Mouse (Mus musculus) lung, embryonic 15.5 days (tissue): ENCODE data around the gene Pgm1. TPM values are rescaled to one million over a fixed set of nuclear protein-coding genes. Genes with fewer than 3 reads are reported as not detected.

Experiments used
- ATAC-seq: fragments of 200-750 bp; cut with Nextera tagmentation; 2 replicates; pipeline ENCODE4 v1.8.0; 2017; ENCODE audit warnings: moderate number of reproducible peaks, borderline replicate concordance; ENCODE audit not compliant: low FRiP score, low TSS enrichment; ENCODE audit errors: extremely low read depth
- H3K27ac ChIP-seq: fragments of 300-500 bp; sonication (generic); 2 replicates; pipeline ENCODE4 v1.5.1; 2015; ENCODE audit warnings: moderate library complexity, mild to moderate bottlenecking, inconsistent platforms
- H3K27me3 ChIP-seq: fragments of 300-500 bp; sonication (generic); 2 replicates; pipeline ENCODE4 v1.6.1; 2015; ENCODE audit warnings: inconsistent platforms
- H3K36me3 ChIP-seq: fragments of 300-500 bp; sonication (generic); 2 replicates; pipeline ENCODE4 v1.6.1; 2015; ENCODE audit warnings: inconsistent platforms
- H3K4me1 ChIP-seq: fragments of 300-500 bp; sonication (generic); 2 replicates; pipeline ENCODE4 v1.6.1; 2015; ENCODE audit warnings: inconsistent platforms
- H3K4me2 ChIP-seq: fragments of 300-500 bp; sonication (generic); 2 replicates; pipeline ENCODE4 v1.6.1; 2015; ENCODE audit warnings: inconsistent platforms, mild to moderate bottlenecking, moderate library complexity
- H3K4me3 ChIP-seq: fragments of 300-500 bp; sonication (generic); 2 replicates; pipeline ENCODE4 v1.5.1; 2015; ENCODE audit warnings: mild to moderate bottlenecking, inconsistent platforms
- H3K9ac ChIP-seq: fragments of 300-500 bp; sonication (generic); 2 replicates; pipeline ENCODE4 v1.6.1; 2015; ENCODE audit warnings: inconsistent platforms
- H3K9me3 ChIP-seq: fragments of 300-500 bp; sonication (generic); 2 replicates; pipeline ENCODE4 v1.6.1; 2016; ENCODE audit warnings: inconsistent platforms
- WGBS: fragments of 180-500 bp; shearing (Covaris S2); methylation state at CpG from one replicate; pipeline ENCODE4 v1.1.7; 2015; 5-methylcytosine and 5-hydroxymethylcytosine counted together
- polyA plus RNA-seq: library from polyadenylated mRNA; unstranded; fragments of >200 nt; fragmentation: Nextera tagmentation; extraction: Ambion mirVana; gene quantifications from 2 replicates; pipeline ENCODE4 v1.2.1, GENCODE M21; 2015

Pgm1 gene
- polyA plus RNA-seq, 1 experiment from 2014 or later: 79.2 TPM

DNA sequence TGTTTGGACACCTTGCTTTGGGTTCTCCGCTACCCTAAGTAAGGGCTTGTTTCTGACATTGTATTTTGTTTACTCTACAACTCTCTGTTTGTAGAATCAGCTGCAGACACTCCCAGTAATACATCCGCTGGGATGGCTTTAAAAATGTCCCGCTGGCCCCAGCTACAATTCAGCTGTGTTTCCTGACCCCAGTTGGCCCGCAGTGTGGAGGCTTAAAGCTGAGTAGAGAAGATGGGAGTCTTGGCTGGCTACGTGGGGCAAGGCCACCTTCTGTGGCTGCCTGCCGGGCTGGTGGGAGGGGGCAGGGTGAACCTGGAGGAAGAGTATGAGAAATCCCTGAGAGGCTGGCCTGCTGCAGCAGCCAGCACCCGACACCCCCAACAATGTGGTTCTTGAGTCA, 59.6 kb downstream of the Pgm1 start:
- Histone ChIP-seq H3K4me3 (no peak overlapping the region), H3K27ac (no peak overlapping the region), H3K36me3 (no peaks in the 10 kb centered on the region), H3K9me3 (no peaks in the 10 kb centered on the region), H3K4me1 (no peaks in the 10 kb centered on the region), H3K9ac (no peak overlapping the region), H3K27me3 (no peaks in the 10 kb centered on the region), H3K4me2 (no peak overlapping the region)
- ATAC-seq: no peak
- WGBS: 60% methylated on average over 7 of the region's 7 CpGs

- H3K27ac ChIP-seq: no peak overlapping the region
- no peaks in the 10 kb centered on the region for H3K36me3 ChIP-seq
- H3K27me3 ChIP-seq: no peaks in the 10 kb centered on the region
- H3K4me2 ChIP-seq: no peak overlapping the region
- H3K9ac ChIP-seq: no peak overlapping the region
- H3K4me1 ChIP-seq: no peaks in the 10 kb centered on the region
- ATAC-seq: no peak
- no peaks in the 10 kb centered on the region for H3K9me3 ChIP-seq
- 57% methylated on average over 5 of the region's 5 CpGs for WGBS
- no peak overlapping the region for H3K4me3 ChIP-seq
These were observed 71.8 kb downstream of the Pgm1 start for GRCm38 (mm10) chr4:100000971-100001370.

DNA sequence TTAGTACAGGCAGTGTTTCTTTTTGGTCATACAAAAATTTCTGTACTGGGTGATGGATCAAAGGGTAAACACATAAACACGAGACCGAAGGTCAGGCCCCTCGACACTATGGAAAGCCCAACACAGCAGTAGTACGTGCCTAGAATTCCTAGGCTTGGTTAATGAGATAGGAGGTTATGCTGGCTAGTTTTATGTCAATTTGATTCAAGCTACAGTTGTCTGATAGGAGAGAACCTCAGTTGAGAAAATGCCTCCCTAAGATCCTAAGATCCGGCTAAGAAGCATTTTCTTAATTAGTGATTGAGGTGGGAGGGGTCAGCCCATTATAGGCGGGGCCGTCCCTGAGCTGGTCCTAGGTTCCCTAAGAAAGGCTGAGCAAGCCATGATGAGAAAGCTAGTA, 72.6 kb downstream of the Pgm1 start:
- Histone ChIP-seq H3K9ac (no peak overlapping the region), H3K36me3 (no peaks in the 10 kb centered on the region), H3K4me1 (no peaks in the 10 kb centered on the region), H3K4me3 (no peak overlapping the region), H3K27ac (no peak overlapping the region), H3K4me2 (no peak overlapping the region), H3K27me3 (no peaks in the 10 kb centered on the region), H3K9me3 (no peaks in the 10 kb centered on the region)
- WGBS: 58% methylated on average over 7 of the region's 7 CpGs
- ATAC-seq: no peak

DNA sequence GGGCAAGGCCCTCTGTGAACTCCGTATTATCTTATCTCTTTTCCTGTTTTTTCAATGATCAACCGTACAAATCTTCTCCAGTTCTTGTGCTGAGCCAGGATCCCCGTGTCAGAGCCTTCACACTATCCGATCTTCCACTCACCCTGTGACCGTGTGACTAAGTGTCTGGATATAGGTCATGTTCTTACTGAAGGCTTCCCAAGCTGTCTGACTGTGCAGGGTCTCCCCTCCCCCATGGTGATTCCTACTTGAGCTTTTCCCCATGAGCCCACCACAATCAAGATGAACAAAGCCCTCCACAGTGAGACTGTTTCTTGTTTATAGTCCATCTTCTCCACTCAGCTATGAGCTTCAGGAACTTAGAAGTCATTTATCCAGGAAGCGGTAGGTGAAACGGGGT, 78.5 kb downstream of the Pgm1 start:
- no peaks in the 10 kb centered on the region for H3K9me3 ChIP-seq
- 60% methylated on average over 7 of the region's 7 CpGs for WGBS
- no peak overlapping the region for H3K27ac ChIP-seq
- H3K36me3 ChIP-seq: no peaks in the 10 kb centered on the region
- ATAC-seq: no peak
- peaks cover 11% of the 10 kb centered on the region for H3K4me1 ChIP-seq
- no peaks in the 10 kb centered on the region for H3K27me3 ChIP-seq
- H3K4me3 ChIP-seq: no peak overlapping the region
- H3K9ac ChIP-seq: no peak overlapping the region
- no peak overlapping the region for H3K4me2 ChIP-seq

DNA sequence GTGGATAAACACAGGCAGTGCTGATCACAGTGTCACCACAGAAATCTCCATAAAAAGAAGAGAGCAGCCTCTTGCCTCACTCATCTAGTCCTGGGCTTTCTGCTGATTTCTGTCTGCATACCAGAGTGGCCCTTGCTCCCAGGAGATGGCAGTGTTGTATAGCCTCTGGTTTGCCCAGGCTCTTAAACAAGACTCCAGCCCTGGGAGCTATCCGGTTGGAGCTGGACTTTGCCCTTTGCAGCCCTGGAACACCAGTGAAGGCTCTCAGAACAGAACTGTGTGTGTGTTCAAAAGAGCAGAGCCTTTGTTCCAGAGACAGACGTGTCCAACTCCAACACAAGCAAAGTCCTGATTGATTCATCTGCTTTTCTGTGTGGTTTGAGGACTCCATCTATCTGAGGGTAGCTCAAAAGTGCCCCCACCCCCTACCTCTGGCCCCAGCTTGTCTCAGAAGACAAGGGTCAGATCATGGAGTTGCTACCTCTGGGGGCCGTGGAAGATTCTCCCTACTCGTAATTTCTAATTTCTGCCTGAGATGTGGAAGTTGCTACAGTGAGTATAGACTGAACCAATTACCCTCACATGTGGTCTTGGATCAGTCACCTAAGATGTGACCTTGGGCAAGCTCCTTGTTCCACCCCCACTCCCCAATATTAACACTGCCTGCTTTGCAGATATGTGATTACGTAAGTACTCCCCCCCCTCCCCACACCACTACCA, 79.3 kb downstream of the Pgm1 start:
- peak; percentile 71 for ATAC-seq
- Histone ChIP-seq H3K9me3 (no peaks in the 10 kb centered on the region), H3K36me3 (no peaks in the 10 kb centered on the region), H3K27ac (no peak overlapping the region), H3K4me2 (no peak overlapping the region), H3K4me3 (no peak overlapping the region), H3K27me3 (no peaks in the 10 kb centered on the region), H3K9ac (no peak overlapping the region), H3K4me1 (peaks cover 11% of the 10 kb centered on the region)
- WGBS: 27% methylated on average over 5 of the region's 5 CpGs

DNA sequence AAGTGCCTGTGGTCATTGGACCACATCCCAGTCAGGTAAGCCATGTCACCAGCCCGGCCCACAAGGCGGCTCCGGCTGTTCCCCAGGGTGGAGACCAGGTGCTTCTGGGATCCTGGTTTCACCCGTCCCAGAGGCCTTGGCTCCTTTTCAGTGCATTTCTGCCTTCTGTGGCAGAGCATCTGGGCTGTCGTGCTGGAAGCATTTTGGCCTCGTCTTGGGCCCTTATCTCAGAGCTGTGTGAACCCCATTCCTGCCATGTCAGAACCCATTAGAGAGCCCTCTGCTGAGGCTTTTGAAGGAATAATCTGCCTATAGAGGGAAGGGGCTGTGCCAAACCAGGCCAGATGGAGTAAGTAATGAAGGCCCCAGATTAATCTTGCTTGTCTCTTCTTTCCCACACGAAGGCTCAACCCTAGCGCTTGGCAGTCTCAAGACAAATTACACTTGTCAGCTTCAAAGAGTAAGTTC, 80.0 kb downstream of the Pgm1 start:
- peak; percentile 37; the same call in 1 of the 2 replicates for ATAC-seq

DNA sequence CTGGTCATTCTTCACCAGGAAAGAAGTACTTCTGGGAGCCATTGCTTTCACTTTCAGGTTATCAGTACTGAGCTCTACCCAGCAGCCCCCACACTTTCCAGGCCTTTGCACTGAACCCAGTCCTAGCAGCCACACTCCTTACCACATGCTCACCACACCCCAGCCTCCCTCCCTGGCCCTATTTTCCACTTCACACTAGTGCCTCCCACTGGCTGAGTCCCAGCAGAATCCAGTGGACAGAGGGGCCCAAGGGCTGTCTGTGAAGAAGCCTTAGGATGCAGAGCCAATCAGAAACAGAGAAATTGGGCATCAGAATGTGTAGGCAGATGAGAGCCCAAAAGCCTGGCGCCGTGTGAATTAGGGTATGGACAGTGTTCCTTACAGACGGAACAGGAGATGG, 81.7 kb downstream of the Pgm1 start:
- no peak overlapping the region for H3K9ac ChIP-seq
- H3K27me3 ChIP-seq: no peaks in the 10 kb centered on the region
- H3K4me1 ChIP-seq: peaks cover 11% of the 10 kb centered on the region
- no peaks in the 10 kb centered on the region for H3K9me3 ChIP-seq
- H3K4me2 ChIP-seq: no peak overlapping the region
- H3K4me3 ChIP-seq: no peak overlapping the region
- no peak overlapping the region for H3K27ac ChIP-seq
- H3K36me3 ChIP-seq: no peaks in the 10 kb centered on the region
- 90% methylated on average over 3 of the region's 3 CpGs for WGBS
- ATAC-seq: no peak

More for the DNA sequence above, 80.0 kb downstream of the Pgm1 start:
- no peaks in the 10 kb centered on the region for H3K9me3 ChIP-seq
- 35% methylated on average over 8 of the region's 8 CpGs for WGBS
- H3K4me1 ChIP-seq: peaks cover 11% of the 10 kb centered on the region
- no peak overlapping the region for H3K4me2 ChIP-seq
- no peaks in the 10 kb centered on the region for H3K27me3 ChIP-seq
- H3K4me3 ChIP-seq: no peak overlapping the region
- H3K36me3 ChIP-seq: no peaks in the 10 kb centered on the region
- H3K9ac ChIP-seq: no peak overlapping the region
- H3K27ac ChIP-seq: no peak overlapping the region

- Histone ChIP-seq H3K4me2 (no peak overlapping the region), H3K27ac (no peak overlapping the region), H3K4me3 (no peak overlapping the region), H3K36me3 (no peaks in the 10 kb centered on the region), H3K9me3 (no peaks in the 10 kb centered on the region), H3K27me3 (no peaks in the 10 kb centered on the region), H3K4me1 (peaks cover 11% of the 10 kb centered on the region), H3K9ac (no peak overlapping the region)
- no peak for ATAC-seq
- 59% methylated on average over 3 of the region's 3 CpGs for WGBS
These were observed 82.3 kb downstream of the Pgm1 start for GRCm38 (mm10) chr4:100011563-100011962.

DNA sequence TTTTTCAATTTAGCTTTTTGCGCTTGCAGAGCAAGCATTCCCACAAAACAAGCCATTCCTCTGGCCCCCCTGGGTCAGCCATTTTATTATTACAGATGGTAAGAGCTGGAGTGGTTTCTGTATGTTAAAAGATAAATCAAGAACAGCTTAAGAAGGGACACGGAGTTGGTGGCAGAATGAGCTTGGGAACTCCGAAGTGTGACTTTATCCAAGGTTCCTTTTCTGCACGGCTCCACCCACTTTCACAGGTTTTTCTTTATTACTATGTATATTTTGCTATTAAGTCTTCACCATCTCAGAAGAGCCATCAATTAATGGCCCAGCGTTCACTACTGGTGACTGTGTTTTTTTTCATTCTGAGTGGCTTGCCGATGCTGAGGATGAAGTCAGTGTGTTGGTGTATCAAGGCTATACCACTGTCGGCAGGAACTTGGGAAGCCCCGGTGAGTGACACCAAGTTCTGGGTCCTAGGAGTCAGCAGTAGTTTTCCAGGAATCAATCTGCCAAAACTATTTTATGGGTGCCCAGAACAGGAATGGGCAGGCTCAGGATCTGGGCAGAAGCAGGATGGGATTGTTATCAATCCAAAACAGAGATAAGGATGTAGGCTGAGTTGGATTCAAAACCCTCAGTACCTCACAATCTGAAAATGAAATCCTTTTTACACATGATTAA, 83.3 kb downstream of the Pgm1 start:
- peaks cover 11% of the 10 kb centered on the region for H3K4me1 ChIP-seq
- WGBS: 79% methylated on average over 8 of the region's 8 CpGs
- no peak overlapping the region for H3K4me2 ChIP-seq
- no peak overlapping the region for H3K4me3 ChIP-seq
- no peaks in the 10 kb centered on the region for H3K27me3 ChIP-seq
- no peak overlapping the region for H3K9ac ChIP-seq
- no peak for ATAC-seq
- H3K9me3 ChIP-seq: no peaks in the 10 kb centered on the region
- no peak overlapping the region for H3K27ac ChIP-seq
- H3K36me3 ChIP-seq: no peaks in the 10 kb centered on the region

GRCm38 (mm10) chr4:100027773-100028172, 98.6 kb downstream of the Pgm1 start:
- peaks cover 7% of the 10 kb centered on the region; the same call in 1 of the 2 replicates for H3K4me1 ChIP-seq
- WGBS: 72% methylated on average over 3 of the region's 3 CpGs
- H3K9me3 ChIP-seq: no peaks in the 10 kb centered on the region
- H3K9ac ChIP-seq: no peak overlapping the region
- no peaks in the 10 kb centered on the region for H3K27me3 ChIP-seq
- H3K4me2 ChIP-seq: no peak overlapping the region
- no peak overlapping the region for H3K4me3 ChIP-seq
- H3K27ac ChIP-seq: no peak overlapping the region
- ATAC-seq: no peak
- no peaks in the 10 kb centered on the region for H3K36me3 ChIP-seq

DNA sequence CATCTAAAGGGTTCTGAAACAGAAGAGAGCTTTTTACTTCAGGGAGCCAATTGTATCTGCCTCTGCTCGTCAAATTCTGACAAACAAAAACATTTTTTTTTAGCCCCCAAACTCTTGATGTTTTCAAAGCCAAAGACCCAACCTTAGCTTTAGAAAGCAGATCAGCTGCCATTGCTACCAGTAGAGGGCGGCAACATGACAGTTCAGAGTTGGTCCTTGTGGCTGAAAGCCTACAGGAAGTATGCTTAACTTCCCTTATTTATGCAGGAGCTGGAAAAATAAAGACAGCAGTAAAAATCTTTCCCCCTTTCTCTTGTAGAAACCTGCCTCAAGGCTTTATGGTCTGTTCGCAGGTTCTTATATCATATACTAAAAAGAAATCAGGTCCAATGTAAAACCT, 99.4 kb downstream of the Pgm1 start:
- H3K4me2 ChIP-seq: no peak overlapping the region
- H3K36me3 ChIP-seq: no peaks in the 10 kb centered on the region
- no peaks in the 10 kb centered on the region for H3K9me3 ChIP-seq
- peaks cover 12% of the 10 kb centered on the region; the same call in 1 of the 2 replicates for H3K4me1 ChIP-seq
- no peak for ATAC-seq
- no peak overlapping the region for H3K27ac ChIP-seq
- H3K9ac ChIP-seq: no peak overlapping the region
- 12% methylated on average over 3 of the region's 3 CpGs for WGBS
- no peak overlapping the region for H3K4me3 ChIP-seq
- H3K27me3 ChIP-seq: no peaks in the 10 kb centered on the region

DNA sequence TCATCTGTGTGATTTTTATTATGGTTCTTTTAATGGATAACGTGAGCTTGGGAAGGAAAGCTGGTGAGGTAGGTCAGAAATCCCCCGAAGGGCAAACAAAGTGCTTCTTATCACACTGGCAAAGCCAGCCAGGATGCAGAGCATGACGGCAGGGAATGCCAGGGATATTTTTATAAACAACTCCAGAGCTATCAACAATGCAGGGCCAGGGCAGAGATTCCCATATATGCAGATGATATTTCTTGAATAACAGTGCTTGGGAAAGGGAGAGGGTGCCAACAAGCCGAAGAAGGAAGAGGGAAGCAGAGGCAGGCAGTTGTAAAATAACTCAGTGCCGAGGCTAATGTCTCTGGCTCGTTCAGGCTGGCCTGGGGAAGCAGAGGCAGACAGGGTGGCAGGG, 102.1 kb downstream of the Pgm1 start:
- Histone ChIP-seq H3K4me2 (no peak overlapping the region), H3K4me3 (no peak overlapping the region), H3K36me3 (no peaks in the 10 kb centered on the region), H3K27ac (no peak overlapping the region), H3K9ac (no peak overlapping the region), H3K9me3 (no peaks in the 10 kb centered on the region), H3K27me3 (no peaks in the 10 kb centered on the region), H3K4me1 (peaks cover 12% of the 10 kb centered on the region; the same call in 1 of the 2 replicates)
- ATAC-seq: no peak
- WGBS: 24% methylated on average over 6 of the region's 6 CpGs
